Mouse (Mus musculus) megakaryocyte, embryonic 14.5 days (primary cell): ENCODE measurements at regions not wholly inside any gene's neighbourhood (a gene's known extent, or its start where the extent isn't known, plus 50 kb on each side); places are given as distances from the start of the nearest gene placed in this dataset.

ENCODE experiments used
- FLI1 ChIP-seq: IDR thresholded peaks from 2 replicates; pipeline ENCODE4 v1.6.1; 2012; ENCODE audit warnings: low read length, inconsistent platforms, mixed read lengths
- GATA1 ChIP-seq: IDR thresholded peaks from 3 replicates; pipeline ENCODE4 v1.6.1; 2012; ENCODE audit warnings: mixed read lengths, low read length, inconsistent platforms, borderline replicate concordance

GRCm38 (mm10) chr8:35255327-35255726 is 510.3 kb upstream of the Gm19410 start:
- TF ChIP-seq GATA1 (no peak), FLI1 (no peak)
